8 mouse cellular contexts compared by ENCODE assay signal in genomic region chr6:52005616-52005962, GRCm38 (mm10). TPM values are rescaled to one million over a fixed set of nuclear protein-coding genes. Genes with fewer than 3 reads are reported as not detected.
DNase-seq lines count a peak whose midpoint lies in the region; ATAC-seq and TF ChIP-seq lines count a peak whose summit lies in the region.

No protein-coding gene starts in this region.

- H3K9me3 ChIP-seq in heart, embryonic 10.5 days: no peaks in the 10 kb centered on the region
- no peaks in the 10 kb centered on the region for H3K9me3 ChIP-seq in heart, embryonic 12.5 days (replicated peaks)
- H3K9me3 ChIP-seq in lung, embryonic 14.5 days (ENCODE audit: low read depth, low read length): no peaks in the 10 kb centered on the region
- H3K9me3 ChIP-seq in intestine, embryonic 16.5 days (ENCODE audit: control insufficient read depth, low read length): no peaks in the 10 kb centered on the region

- H3K4me2 ChIP-seq in heart, embryonic 12.5 days: no peak overlapping the region; the same call in 1 of the 2 replicates
- peak overlapping the region; percentile 73 for H3K4me2 ChIP-seq in lung, embryonic 14.5 days
- peak overlapping the region; percentile 61; the same call in 1 of the 2 replicates for H3K4me2 ChIP-seq in intestine, embryonic 16.5 days (ENCODE audit: low read depth, low read length)

- WGBS in heart, embryonic 10.5 days: 9% methylated on average over 8 of the region's 8 CpGs
- WGBS in heart, embryonic 12.5 days: 12% methylated on average over 8 of the region's 8 CpGs
- 17% methylated on average over 8 of the region's 8 CpGs for WGBS in lung, embryonic 14.5 days
- 34% methylated on average over 8 of the region's 8 CpGs for WGBS in intestine, embryonic 16.5 days

- no peak for TF ChIP-seq CTCF in lung, embryonic 14.5 days (IDR thresholded peaks at IDR 0.05; ENCODE audit: low read depth)

- H3K36me3 ChIP-seq in heart, embryonic 10.5 days: no peaks in the 10 kb centered on the region
- no peaks in the 10 kb centered on the region for H3K36me3 ChIP-seq in heart, embryonic 12.5 days
- H3K36me3 ChIP-seq in lung, embryonic 14.5 days (ENCODE audit: insufficient read depth): no peaks in the 10 kb centered on the region
- H3K36me3 ChIP-seq in intestine, embryonic 16.5 days (ENCODE audit: control insufficient read depth, insufficient read depth, low read length): no peaks in the 10 kb centered on the region

- peaks cover 81% of the 10 kb centered on the region for H3K27me3 ChIP-seq in heart, embryonic 10.5 days (ENCODE audit: insufficient read depth, poor library complexity, severe bottlenecking)
- peaks cover 60% of the 10 kb centered on the region for H3K27me3 ChIP-seq in heart, embryonic 12.5 days (replicated peaks)
- peaks cover 26% of the 10 kb centered on the region; the same call in 1 of the 2 replicates for H3K27me3 ChIP-seq in lung, embryonic 14.5 days (ENCODE audit: insufficient read depth, low read length)
- H3K27me3 ChIP-seq in intestine, embryonic 16.5 days (replicated peaks; ENCODE audit: control insufficient read depth, insufficient read depth, low read length): peaks cover 6% of the 10 kb centered on the region; the same call in 1 of the 2 replicates

- DNase-seq in heart, embryonic 10.5 days (ENCODE audit: low spot score): no peak
- DNase-seq in lung, embryonic 14.5 days: no peak
- no peak for DNase-seq in lung, postnatal 4 days
- DNase-seq in retina, postnatal 1 day: peak; percentile 40
- no peak for DNase-seq in thymus, postnatal 4 days
- no peak for DNase-seq in urinary bladder, adult 2 months (ENCODE audit: low spot score)

- no peak overlapping the region for H3K9ac ChIP-seq in heart, embryonic 12.5 days
- peak overlapping the region; percentile 65 for H3K9ac ChIP-seq in lung, embryonic 14.5 days
- H3K9ac ChIP-seq in intestine, embryonic 16.5 days (ENCODE audit: low read depth, low read length): no peak overlapping the region

- H3K27ac ChIP-seq in heart, embryonic 10.5 days: no peak overlapping the region
- H3K27ac ChIP-seq in heart, embryonic 12.5 days (ENCODE audit: poor library complexity, severe bottlenecking): no peak overlapping the region
- H3K27ac ChIP-seq in lung, embryonic 14.5 days (ENCODE audit: low read depth): peak overlapping the region; percentile 79
- no peak overlapping the region for H3K27ac ChIP-seq in intestine, embryonic 16.5 days (ENCODE audit: low read length)

- peaks cover 8% of the 10 kb centered on the region for H3K4me1 ChIP-seq in heart, embryonic 10.5 days
- H3K4me1 ChIP-seq in heart, embryonic 12.5 days (replicated peaks): peaks cover 9% of the 10 kb centered on the region; the same call in 1 of the 2 replicates
- H3K4me1 ChIP-seq in lung, embryonic 14.5 days (ENCODE audit: insufficient read depth): peaks cover 4% of the 10 kb centered on the region; the same call in 1 of the 2 replicates
- peaks cover 14% of the 10 kb centered on the region; the same call in 1 of the 2 replicates for H3K4me1 ChIP-seq in intestine, embryonic 16.5 days (ENCODE audit: control insufficient read depth, insufficient read depth, low read length)

- ATAC-seq in heart, embryonic 12.5 days (ENCODE audit: insufficient number of reproducible peaks, low FRiP score): no peak
- ATAC-seq in lung, embryonic 14.5 days (ENCODE audit: insufficient read depth): no peak
- ATAC-seq in intestine, embryonic 16.5 days: no peak

- 0 out of 2 replicates have a peak overlapping the region, but pooled peaks have one; percentile 42 for H3K4me3 ChIP-seq in heart, embryonic 10.5 days
- H3K4me3 ChIP-seq in heart, embryonic 12.5 days: no peak overlapping the region
- peak overlapping the region; percentile 31 for H3K4me3 ChIP-seq in lung, embryonic 14.5 days (ENCODE audit: low read depth, low read length)
- no peak overlapping the region for H3K4me3 ChIP-seq in intestine, embryonic 16.5 days (ENCODE audit: low read length)

RNA-seq across cellular contexts. Expression of gene Skap2, which starts 6.8 kb away (rescaled TPM):
- 11.8 and 26.4 TPM in 2 replicates for polyA plus RNA-seq in heart, embryonic 10.5 days (2016; fragmentation: Nextera tagmentation; extraction: Ambion mirVana)
- polyA plus RNA-seq in heart, embryonic 12.5 days (2016; fragmentation: Nextera tagmentation; extraction: Ambion mirVana): 12.2 and 13.9 TPM in 2 replicates
- polyA plus RNA-seq in lung, embryonic 14.5 days (2014; fragmentation: Nextera tagmentation; extraction: Ambion mirVana): 61.2 and 67.4 TPM in 2 replicates
- 39.2 and 42.9 TPM in 2 replicates for polyA plus RNA-seq in intestine, embryonic 16.5 days (2015; fragmentation: Nextera tagmentation; extraction: Ambion mirVana)
- 22.6 and 26.0 TPM in 2 replicates for polyA plus RNA-seq in urinary bladder, adult 2 months (2012; rRNA removed)

Comparison
In these comparisons a context has a peak if more than half of its experiments do, and no peak if none do; other contexts are left out.
1. H3K4me3 ChIP-seq: peak in heart, embryonic 10.5 days (single experiment) and lung, embryonic 14.5 days (single experiment); none in heart, embryonic 12.5 days (single experiment) and intestine, embryonic 16.5 days (single experiment).